Comparison of ENCODE assay signal across 23 mouse cellular contexts in genomic region chr7:89677850-89678249, GRCm38 (mm10). TPM values are rescaled to one million over a fixed set of nuclear protein-coding genes. Genes with fewer than 3 reads are reported as not detected.
DNase-seq lines count a peak whose midpoint lies in the region; ATAC-seq and TF ChIP-seq lines count a peak whose summit lies in the region.
"Had no signal": no experiment of that assay in that cellular context is flagged by ENCODE, and none has a peak within 500 bp of the region (broad histone marks: within the 10 kb centered on the region; RNA-seq: fewer than 3 reads in every experiment).

No protein-coding gene starts in this region.

- no peak overlapping the region for H3K4me2 ChIP-seq in embryonic facial prominence, embryonic 11.5 days (ENCODE audit: low read depth, low read length)
- no peak overlapping the region for H3K4me2 ChIP-seq in forebrain, embryonic 14.5 days (ENCODE audit: low read length)
- H3K4me2 ChIP-seq: heart, embryonic 12.5 days; limb, embryonic 13.5 days; liver, embryonic 15.5 days; midbrain, embryonic 11.5 days; neural tube, embryonic 15.5 days had no signal

- TF ChIP-seq CTCF in layer of hippocampus, adult 2 months (conservative IDR thresholded peaks at IDR 0.05): no peak

- H3K4me3 ChIP-seq in layer of hippocampus, adult 2 months: no peak overlapping the region
- H3K4me3 ChIP-seq in embryonic facial prominence, embryonic 11.5 days (ENCODE audit: low read depth, low read length): no peak overlapping the region
- H3K4me3 ChIP-seq in forebrain, embryonic 14.5 days (ENCODE audit: low read depth, low read length): no peak overlapping the region
- H3K4me3 ChIP-seq: embryonic facial prominence, embryonic 13.5 days; heart, embryonic 12.5 days; limb, embryonic 13.5 days; liver, embryonic 15.5 days; myocyte; neural tube, embryonic 15.5 days had no signal

- H3K4me1 ChIP-seq in embryonic facial prominence, embryonic 11.5 days (ENCODE audit: control insufficient read depth, insufficient read depth, low read length): no peaks in the 10 kb centered on the region
- peaks cover 6% of the 10 kb centered on the region; the same call in 1 of the 2 replicates for H3K4me1 ChIP-seq in forebrain, embryonic 14.5 days (ENCODE audit: control insufficient read depth, insufficient read depth, low read length)
- H3K4me1 ChIP-seq: heart, embryonic 12.5 days; liver, embryonic 15.5 days; neural tube, embryonic 15.5 days had no signal

- no peak overlapping the region for H3K9ac ChIP-seq in embryonic facial prominence, embryonic 11.5 days (replicated peaks; ENCODE audit: low read length)
- no peak overlapping the region for H3K9ac ChIP-seq in forebrain, embryonic 14.5 days (ENCODE audit: low read length)
- H3K9ac ChIP-seq: embryonic facial prominence, embryonic 13.5 days; heart, embryonic 12.5 days; limb, embryonic 13.5 days; liver, embryonic 15.5 days; neural tube, embryonic 15.5 days had no signal

- no peaks in the 10 kb centered on the region for H3K36me3 ChIP-seq in embryonic facial prominence, embryonic 11.5 days (replicated peaks; ENCODE audit: control insufficient read depth, insufficient read depth, low read depth, low read length)
- H3K36me3 ChIP-seq in forebrain, embryonic 14.5 days (ENCODE audit: control insufficient read depth, insufficient read depth, low read length): no peaks in the 10 kb centered on the region
- H3K36me3 ChIP-seq: embryonic facial prominence, embryonic 13.5 days; heart, embryonic 12.5 days; limb, embryonic 13.5 days; liver, embryonic 15.5 days; neural tube, embryonic 15.5 days had no signal

- 0 out of 2 replicates have a peak, but pooled peaks have one; percentile 29 for ATAC-seq in embryonic facial prominence, embryonic 11.5 days (replicated peaks; ENCODE audit: insufficient number of reproducible peaks, low FRiP score, low TSS enrichment, low read depth)
- peak; percentile 76 for ATAC-seq in forebrain, embryonic 14.5 days
- ATAC-seq: hindbrain, embryonic 16.5 days; intestine, postnatal 0 days had no signal

- peak in 1 of 2 experiments; percentile 9 for DNase-seq in layer of hippocampus, adult 2 months (ENCODE audit: low spot score in 2 of 2)
- DNase-seq in layer of hippocampus, postnatal 36 days: no peak
- DNase-seq in NIH3T3 (ENCODE audit: low read depth): peak; percentile 22
- DNase-seq in embryonic facial prominence, embryonic 11.5 days (ENCODE audit: low spot score): peak; percentile 64
- DNase-seq in forebrain, embryonic 14.5 days (ENCODE audit: low spot score): peak; percentile 66
- DNase-seq in heart, adult 11 months: no peak
- no peak for DNase-seq in cerebellum, adult 18-20 months
- DNase-seq: B cell, adult 2 months; cerebellum, adult 9-10 months; kidney, postnatal 10 days; thymus, adult 2 months had no signal

- peak overlapping the region; percentile 94 for H3K27ac ChIP-seq in layer of hippocampus, adult 2 months
- H3K27ac ChIP-seq in embryonic facial prominence, embryonic 11.5 days (replicated peaks; ENCODE audit: low read depth, low read length): no peak overlapping the region
- H3K27ac ChIP-seq in forebrain, embryonic 14.5 days (ENCODE audit: low read depth, low read length): no peak overlapping the region
- H3K27ac ChIP-seq: liver, embryonic 15.5 days; macrophage; neural tube, embryonic 15.5 days had no signal

- no peaks in the 10 kb centered on the region for H3K9me3 ChIP-seq in embryonic facial prominence, embryonic 11.5 days (replicated peaks; ENCODE audit: control insufficient read depth, low read length)
- no peaks in the 10 kb centered on the region for H3K9me3 ChIP-seq in forebrain, embryonic 14.5 days (replicated peaks; ENCODE audit: control insufficient read depth, low read length)
- H3K9me3 ChIP-seq: embryonic facial prominence, embryonic 13.5 days; heart, embryonic 12.5 days; limb, embryonic 13.5 days; liver, embryonic 15.5 days; neural tube, embryonic 15.5 days had no signal

- H3K27me3 ChIP-seq in embryonic facial prominence, embryonic 11.5 days (ENCODE audit: control insufficient read depth, insufficient read depth, low read length): no peaks in the 10 kb centered on the region
- no peaks in the 10 kb centered on the region for H3K27me3 ChIP-seq in forebrain, embryonic 14.5 days (replicated peaks; ENCODE audit: control insufficient read depth, insufficient read depth, low read length)
- H3K27me3 ChIP-seq: embryonic facial prominence, embryonic 13.5 days; heart, embryonic 12.5 days; limb, embryonic 13.5 days; liver, embryonic 15.5 days; neural tube, embryonic 15.5 days had no signal

- WGBS in embryonic facial prominence, embryonic 11.5 days: 22% methylated on average over 1 of the region's 1 CpGs
- whole genome bisulfite sequencing in forebrain, embryonic 14.5 days: 19% methylated on average over 1 of the region's 1 CpGs

RNA-seq across cellular contexts. Expression of gene Me3, which starts 45.7 kb away (rescaled TPM):
- 10 to 100 TPM; 83.3 to 90.8 TPM for total RNA-seq in layer of hippocampus, adult 2 months (2021)
- 10 to 100 TPM; 86.7 to 87.4 TPM for total RNA-seq in layer of hippocampus, postnatal 36 days (2021)
- 0.77 and 2.0 TPM in 2 replicates for polyA plus RNA-seq in embryonic facial prominence, embryonic 11.5 days (2014; fragmentation: Nextera tagmentation; extraction: Ambion mirVana)
- 3.2 and 5.0 TPM in 2 replicates for polyA plus RNA-seq in forebrain, embryonic 14.5 days (2014; fragmentation: Nextera tagmentation; extraction: Ambion mirVana)
- total RNA-seq: common myeloid progenitor, adult 5-6 weeks; granulocyte monocyte progenitor cell, adult 5-6 weeks had no signal
- polyA plus RNA-seq: macrophage had no signal

Comparison
In these comparisons a context has a peak if more than half of its experiments do, and no peak if none do; other contexts are left out.
1. DNase-seq: peak in NIH3T3 (single experiment), embryonic facial prominence, embryonic 11.5 days (single experiment) and forebrain, embryonic 14.5 days (single experiment); none in layer of hippocampus, postnatal 36 days (0 of 2), heart, adult 11 months (single experiment) and cerebellum, adult 18-20 months (0 of 2).